Mouse (Mus musculus) intestine, postnatal 0 days (tissue): ENCODE measurements around the gene Spink4. TPM values are rescaled to one million over a fixed set of nuclear protein-coding genes. Genes with fewer than 3 reads are reported as not detected.

Experiments used
- ATAC-seq: fragments of 200-750 bp; cut with Nextera tagmentation; 2 replicates; pipeline ENCODE4 v1.8.0; 2017; ENCODE audit warnings: mild to moderate bottlenecking, moderate TSS enrichment, moderate library complexity
- H3K27ac ChIP-seq: fragments of 300-500 bp; sonication (generic); 2 replicates; pipeline ENCODE4 v1.5.1; 2014; ENCODE audit warnings: mild to moderate bottlenecking, low read depth, low read length, moderate library complexity
- H3K27me3 ChIP-seq: fragments of 300-500 bp; sonication (generic); replicated peaks from 2 replicates; pipeline ENCODE4 v1.6.1; 2014; ENCODE audit warnings: low read length, mixed read lengths; ENCODE audit not compliant: control insufficient read depth, insufficient read depth
- H3K36me3 ChIP-seq: fragments of 300-500 bp; sonication (generic); 2 replicates; pipeline ENCODE4 v1.6.1; 2014; ENCODE audit warnings: mild to moderate bottlenecking, moderate library complexity; ENCODE audit not compliant: control insufficient read depth, insufficient read depth
- H3K4me1 ChIP-seq: fragments of 300-500 bp; sonication (generic); replicated peaks from 2 replicates; pipeline ENCODE4 v1.6.1; 2014; ENCODE audit warnings: antibody characterized with exemption, low read length, mixed read lengths; ENCODE audit not compliant: control insufficient read depth, insufficient read depth
- H3K4me2 ChIP-seq: fragments of 300-500 bp; sonication (generic); replicated peaks from 2 replicates; pipeline ENCODE4 v1.6.1; 2014; ENCODE audit warnings: low read depth, mild to moderate bottlenecking, moderate library complexity
- H3K4me3 ChIP-seq: fragments of 300-500 bp; sonication (generic); 2 replicates; pipeline ENCODE4 v1.5.1; 2014; ENCODE audit warnings: low read depth, low read length
- H3K9ac ChIP-seq: fragments of 300-500 bp; sonication (generic); 2 replicates; pipeline ENCODE4 v1.6.1; 2014; ENCODE audit warnings: mild to moderate bottlenecking, low read depth, low read length
- H3K9me3 ChIP-seq: fragments of 300-500 bp; sonication (generic); 2 replicates; pipeline ENCODE4 v1.6.1; 2016; ENCODE audit warnings: mixed run types; ENCODE audit not compliant: control insufficient read depth
- CTCF ChIP-seq: sonication (generic); IDR thresholded peaks from 2 replicates; pipeline ENCODE4 v1.5.1; 2016; ENCODE audit warnings: low read depth, mild to moderate bottlenecking, control low read depth, antibody characterized with exemption, moderate library complexity
- WGBS: fragments of 180-500 bp; shearing (Covaris S2); extraction: QIAGEN DNeasy Blood & Tissue Kit; methylation state at CpG from one replicate; pipeline ENCODE4 v1.1.7; 2014; 5-methylcytosine and 5-hydroxymethylcytosine counted together
- polyA plus RNA-seq: library from polyadenylated mRNA; unstranded; fragments of >200 nt; fragmentation: Nextera tagmentation; extraction: Ambion mirVana; gene quantifications from 2 replicates; pipeline ENCODE4 v1.2.1, GENCODE M21; 2015

Spink4 gene
- polyA plus RNA-seq, 1 experiment from 2014 or later: 610 TPM

GRCm38 (mm10) chr4:40914287-40914867 is 5.5 kb upstream of the Spink4 start:
- Histone ChIP-seq H3K4me2 (no peak overlapping the region), H3K4me3 (no peak overlapping the region), H3K27ac (no peak overlapping the region), H3K27me3 (peaks cover 13% of the 10 kb centered on the region; the same call in 1 of the 2 replicates), H3K9ac (no peak overlapping the region), H3K36me3 (no peaks in the 10 kb centered on the region), H3K4me1 (peaks cover 4% of the 10 kb centered on the region; the same call in 1 of the 2 replicates), H3K9me3 (no peaks in the 10 kb centered on the region)
- peak; percentile 31; the same call in 1 of the 2 replicates for ATAC-seq
- no peak for TF ChIP-seq CTCF

- Histone ChIP-seq H3K27me3 (peaks cover 13% of the 10 kb centered on the region; the same call in 1 of the 2 replicates), H3K9ac (no peak overlapping the region), H3K9me3 (no peaks in the 10 kb centered on the region), H3K4me1 (peaks cover 4% of the 10 kb centered on the region; the same call in 1 of the 2 replicates), H3K4me3 (no peak overlapping the region), H3K27ac (no peak overlapping the region), H3K4me2 (no peak overlapping the region), H3K36me3 (no peaks in the 10 kb centered on the region)
- TF ChIP-seq CTCF: no peak
- no peak for ATAC-seq
- 76% methylated on average over 5 of the region's 5 CpGs for WGBS
Observed at GRCm38 (mm10) chr4:40915947-40916346, 3.9 kb upstream of the Spink4 start.

- Histone ChIP-seq H3K4me3 (no peak overlapping the region), H3K36me3 (no peaks in the 10 kb centered on the region), H3K4me1 (peaks cover 4% of the 10 kb centered on the region; the same call in 1 of the 2 replicates), H3K4me2 (no peak overlapping the region), H3K27ac (no peak overlapping the region), H3K27me3 (peaks cover 13% of the 10 kb centered on the region; the same call in 1 of the 2 replicates), H3K9me3 (no peaks in the 10 kb centered on the region), H3K9ac (no peak overlapping the region)
- ATAC-seq: no peak
- WGBS: 91% methylated on average over 7 of the region's 7 CpGs
- peak; percentile 40 for TF ChIP-seq CTCF
Observed at GRCm38 (mm10) chr4:40916592-40917155, 3.2 kb upstream of the Spink4 start.

- H3K27me3 ChIP-seq: peaks cover 12% of the 10 kb centered on the region; the same call in 1 of the 2 replicates
- no peak overlapping the region for H3K27ac ChIP-seq
- H3K4me1 ChIP-seq: no peaks in the 10 kb centered on the region; the same call in 1 of the 2 replicates
- no peaks in the 10 kb centered on the region for H3K9me3 ChIP-seq
- no peak overlapping the region for H3K9ac ChIP-seq
- 88% methylated on average over 2 of the region's 2 CpGs for WGBS
- no peak overlapping the region for H3K4me3 ChIP-seq
- TF ChIP-seq CTCF: no peak
- no peaks in the 10 kb centered on the region for H3K36me3 ChIP-seq
- no peak overlapping the region for H3K4me2 ChIP-seq
- no peak for ATAC-seq
Observed at GRCm38 (mm10) chr4:40920576-40920975, 724 bp downstream of the Spink4 start.

GRCm38 (mm10) chr4:40921288-40921687 is 1.4 kb downstream of the Spink4 start:
- 0 out of 2 replicates have a peak, but pooled peaks cover 3% of the 10 kb centered on the region for H3K9me3 ChIP-seq
- H3K36me3 ChIP-seq: no peaks in the 10 kb centered on the region
- 80% methylated on average over 3 of the region's 3 CpGs for whole genome bisulfite sequencing
- no peak overlapping the region for H3K27ac ChIP-seq
- H3K4me2 ChIP-seq: no peak overlapping the region
- no peak for TF ChIP-seq CTCF
- no peak for ATAC-seq
- no peak overlapping the region for H3K9ac ChIP-seq
- no peak overlapping the region for H3K4me3 ChIP-seq
- peaks cover 8% of the 10 kb centered on the region; the same call in 1 of the 2 replicates for H3K27me3 ChIP-seq
- H3K4me1 ChIP-seq: no peaks in the 10 kb centered on the region; the same call in 1 of the 2 replicates

- 0 out of 2 replicates have a peak, but pooled peaks cover 3% of the 10 kb centered on the region for H3K9me3 ChIP-seq
- H3K4me3 ChIP-seq: no peak overlapping the region
- no peak for TF ChIP-seq CTCF
- ATAC-seq: no peak
- no peak overlapping the region for H3K9ac ChIP-seq
- H3K36me3 ChIP-seq: no peaks in the 10 kb centered on the region
- 73% methylated on average over 6 of the region's 6 CpGs for WGBS
- H3K4me1 ChIP-seq: no peaks in the 10 kb centered on the region; the same call in 1 of the 2 replicates
- H3K4me2 ChIP-seq: no peak overlapping the region
- no peaks in the 10 kb centered on the region for H3K27me3 ChIP-seq
- no peak overlapping the region for H3K27ac ChIP-seq
Observed at GRCm38 (mm10) chr4:40923087-40923651, 3.3 kb downstream of the Spink4 start.
